Mouse (Mus musculus): ENCODE data around the gene Ubr4. TPM values are rescaled to one million over a fixed set of nuclear protein-coding genes. Genes with fewer than 3 reads are reported as not detected.

Ubr4 gene
- total RNA-seq, 2 experiments from 2014 or later: 109 to 115 TPM

DNA sequence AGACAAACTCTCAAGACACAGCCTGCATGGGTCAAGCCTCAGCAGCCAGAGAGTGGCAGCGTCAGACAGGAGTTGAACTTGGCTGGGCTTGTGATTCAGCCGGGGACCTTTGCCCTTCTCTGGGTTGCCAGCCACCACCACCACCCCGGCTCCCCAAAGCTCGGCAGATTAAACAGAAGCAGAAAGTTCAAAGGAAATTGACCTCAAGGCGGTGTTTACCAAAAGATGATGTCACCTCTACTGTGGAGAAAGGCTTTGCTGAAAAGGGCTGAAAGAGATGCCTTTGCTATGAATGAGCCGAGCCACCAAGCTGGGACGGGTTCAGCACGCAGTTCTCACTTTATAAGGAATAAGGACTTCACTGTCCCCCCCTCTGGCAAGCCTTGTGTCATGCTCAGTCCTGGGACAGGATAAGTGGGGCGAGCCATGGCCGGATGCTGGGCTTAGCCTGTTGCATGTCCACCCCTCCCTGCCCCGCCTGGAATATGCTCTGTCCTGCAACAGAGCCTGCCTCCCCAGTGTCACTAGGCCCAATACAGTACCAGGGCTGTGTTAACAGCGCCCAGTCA is 182.8 kb downstream of the Ubr4 start:
- no peak for DNase-seq (ENCODE audit: low spot score)

- DNase-seq (ENCODE audit: low spot score): no peak
Measured at GRCm38 (mm10) chr4:139535719-139536118, 183.3 kb downstream of the Ubr4 start.

GRCm38 (mm10) chr4:139536706-139537105 is 184.3 kb downstream of the Ubr4 start:
- DNase-seq (ENCODE audit: low spot score): no peak

Small RNA genes within 50 kb of the gene (microRNA-seq; reads per million reads assigned to microRNA genes)
- gene Gm24245 (not detected), gene Gm25732 (not detected)

Other genes with a start within 250 kb of the Ubr4 start
- gene Minos1, start 221.5 kb upstream of the Ubr4 start, total RNA-seq (2021): 100 to 1,000 TPM; 310 to 342 TPM
- gene Capzb, start 159.7 kb upstream of the Ubr4 start, total RNA-seq (2021): 100 to 1,000 TPM; 416 to 422 TPM
- 1 to 10 TPM; 5.6 to 7.8 TPM for gene Pqlc2, start 41.9 kb upstream of the Ubr4 start, total RNA-seq (2021)
- gene Akr7a5, start 41.9 kb upstream of the Ubr4 start, total RNA-seq (2021): 10 to 100 TPM; 32.5 to 34.9 TPM
- gene Mrto4, start within 50 bp of the Ubr4 start, total RNA-seq (2021): 10 to 100 TPM; 30.5 to 31.4 TPM
- 10 to 100 TPM; 28.7 to 32.7 TPM for gene Emc1, start within 50 bp of the Ubr4 start, total RNA-seq (2021)
- gene Iffo2, start 177.9 kb downstream of the Ubr4 start, total RNA-seq (2021): 1 to 10 TPM; 1.4 to 2.4 TPM